Mouse (Mus musculus): ENCODE measurements around the gene Prr30.
"Not testable (repeated sequence)": the region's sequence is repeated elsewhere in the genome, so short reads cannot be mapped to it uniquely, and the experiment has no call there.

Prr30 gene

DNA sequence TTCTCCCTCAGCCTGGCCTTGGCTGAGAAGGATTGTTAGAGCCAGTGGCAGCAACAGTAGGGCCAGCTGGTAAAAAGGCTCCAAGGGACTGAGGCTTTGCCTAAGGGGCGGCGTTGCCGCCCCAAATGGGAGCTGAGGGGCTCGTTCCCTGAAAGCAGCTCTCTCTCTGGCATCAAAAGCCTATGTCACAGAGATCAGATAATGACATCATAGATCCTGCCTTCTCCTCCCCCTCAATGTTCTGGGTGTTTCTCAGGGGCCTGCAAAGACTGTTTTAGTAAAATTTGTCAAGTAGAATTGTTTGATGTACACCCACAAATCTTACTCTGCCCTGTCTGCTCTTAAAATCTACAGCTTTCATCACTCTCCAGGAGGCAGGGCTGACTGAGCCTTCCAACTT is at the start of gene Prr30:
Prr30 (minus strand) TSS at position 101 of the 400 bp plus-strand sequence.
- DNase-seq: no peak

DNA sequence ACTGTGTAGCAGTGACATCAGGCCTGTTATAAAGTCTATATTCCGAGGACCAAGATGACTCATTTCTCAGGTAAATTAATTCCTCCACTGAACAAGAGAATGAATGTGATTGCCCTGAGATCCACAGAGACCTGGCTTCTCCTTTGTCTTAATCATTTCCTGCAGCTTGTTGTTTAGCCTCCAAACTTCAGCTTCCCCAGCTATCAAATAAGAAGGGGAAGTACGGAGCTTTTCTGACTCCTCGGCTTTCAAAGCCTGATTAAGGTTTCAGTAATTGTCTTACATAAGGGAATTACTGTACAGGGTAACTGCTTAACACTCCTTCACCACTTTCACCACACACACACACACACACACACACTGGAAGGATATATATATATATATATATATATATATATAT is 46.7 kb upstream of the Prr30 start:
- no peak for DNase-seq

DNA sequence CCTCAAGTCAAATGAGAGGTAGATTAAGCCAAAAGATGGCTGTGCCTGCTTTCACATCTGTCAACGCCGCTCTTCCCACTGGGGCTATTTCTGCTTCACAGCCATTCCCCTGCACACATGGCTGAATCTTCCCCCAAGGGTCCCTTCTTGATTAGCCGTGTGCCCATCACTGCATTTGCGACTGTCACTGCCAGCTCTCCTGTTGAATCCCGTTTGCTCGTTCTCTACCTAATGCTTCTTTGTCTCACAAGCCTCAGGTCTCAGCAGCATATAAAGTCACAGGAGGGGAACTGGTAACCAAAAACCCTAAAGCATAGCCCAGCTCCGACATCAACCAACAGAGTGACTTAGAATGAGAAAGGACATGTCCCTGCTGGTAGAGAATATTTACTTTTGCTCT is 45.6 kb upstream of the Prr30 start:
- DNase-seq: no peak

DNA sequence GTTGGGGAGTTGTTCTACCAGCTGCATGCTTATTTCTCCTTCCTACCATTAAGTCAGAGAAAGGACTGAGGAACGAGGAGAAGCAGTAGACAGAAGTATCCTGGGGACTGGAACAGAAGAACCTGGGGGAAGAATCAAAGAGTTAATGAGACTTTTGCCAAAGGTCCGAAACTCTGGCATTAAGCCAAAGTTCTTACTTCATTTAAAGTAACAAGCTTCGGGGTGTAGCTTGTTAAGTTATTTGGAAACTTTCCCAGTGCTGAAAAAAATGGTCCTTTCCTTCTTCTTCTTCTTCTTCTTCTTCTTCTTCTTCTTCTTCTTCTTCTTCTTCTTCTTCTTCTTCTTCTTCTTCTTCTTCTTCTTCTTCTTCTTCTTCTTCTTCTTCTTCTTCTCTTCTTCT is 44.3 kb upstream of the Prr30 start:
- not testable (repeated sequence) for DNase-seq

DNA sequence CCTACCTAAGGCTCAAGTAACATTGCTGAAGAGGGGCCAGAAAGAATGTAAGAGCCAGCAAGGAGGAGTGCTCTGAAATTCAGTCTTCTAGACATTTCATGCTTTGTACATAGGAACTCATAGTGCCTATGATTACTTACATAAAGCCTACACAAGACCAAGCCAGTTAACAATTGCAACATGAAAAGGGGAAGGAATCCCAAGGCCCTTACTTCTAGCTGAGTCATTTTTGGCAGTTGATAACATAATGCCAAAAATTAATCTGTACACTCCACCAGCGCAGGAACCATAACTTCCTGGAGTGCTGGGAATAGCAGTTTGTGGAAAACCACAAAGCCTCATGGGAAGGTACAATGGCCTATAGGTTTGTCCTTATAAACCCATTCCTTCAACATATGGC is 37.8 kb upstream of the Prr30 start:
- DNase-seq: no peak

DNA sequence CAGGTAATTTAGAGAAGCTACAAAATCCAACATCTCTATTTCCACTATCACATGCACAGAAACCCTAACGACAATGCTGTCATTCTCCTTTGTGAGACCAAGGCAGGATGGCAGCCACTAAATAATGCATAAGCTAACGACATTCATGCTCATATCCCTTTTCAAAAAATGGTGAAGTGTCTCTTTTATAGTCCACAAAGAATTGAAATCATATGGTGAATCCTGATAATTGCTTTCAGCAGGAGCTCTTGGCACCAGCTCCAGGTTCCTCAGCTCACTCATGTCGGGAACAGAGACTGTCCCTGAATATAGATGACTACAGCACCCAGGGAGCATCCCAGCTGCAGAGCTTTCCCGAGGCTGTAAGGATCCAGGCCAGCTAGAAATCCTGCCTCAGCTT is 28.9 kb upstream of the Prr30 start:
- DNase-seq: no peak

DNA sequence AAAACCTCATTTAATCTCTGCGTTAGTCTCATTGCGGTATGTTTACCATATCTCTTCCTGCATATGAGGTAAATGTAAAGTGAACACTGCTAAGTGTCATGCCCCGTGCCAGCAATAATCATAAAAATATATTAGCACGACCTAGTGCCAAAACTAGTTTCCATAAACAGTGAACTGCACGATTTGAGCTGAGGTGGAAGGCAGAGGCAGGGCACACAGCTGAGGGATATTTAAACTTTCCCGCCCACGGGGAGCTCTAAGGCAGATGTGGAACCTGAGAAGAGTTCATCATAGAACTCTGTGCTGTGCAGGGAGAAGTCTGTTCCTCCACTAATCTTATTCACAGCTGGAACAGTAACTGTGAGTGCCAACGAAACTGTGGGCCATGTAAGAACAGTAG is 22.2 kb upstream of the Prr30 start:
- no peak for DNase-seq

DNA sequence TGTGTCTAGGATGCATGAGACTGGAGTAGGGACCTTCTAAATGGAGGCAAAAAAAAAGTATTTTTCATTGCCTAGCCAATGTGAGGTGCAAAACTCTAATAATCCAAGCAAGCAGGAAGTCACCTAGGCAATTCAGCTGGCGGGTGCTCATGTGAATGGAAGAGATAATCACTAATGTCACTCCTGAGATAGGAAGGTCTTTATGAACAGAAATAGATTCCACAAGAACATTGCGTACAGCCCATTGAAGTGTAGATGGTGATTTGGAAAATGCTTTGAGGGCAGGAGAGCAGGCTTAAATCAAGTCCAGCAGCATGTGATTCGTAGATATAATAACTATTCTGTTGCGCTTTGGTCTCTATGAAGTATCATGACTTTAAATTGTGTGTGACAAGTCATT is 27.9 kb downstream of the Prr30 start:
- no peak for DNase-seq

Data from cerebellum, adult 11 months (tissue).